Mouse (Mus musculus) layer of hippocampus, postnatal 25 days (tissue): ENCODE data around the gene Sgms2. TPM values are rescaled to one million over a fixed set of nuclear protein-coding genes. Genes with fewer than 3 reads are reported as not detected.
A peak's percentile ranks its signal among the peaks of the same experiment; 100 is the strongest.

Source experiments
- DNase-seq, 2 experiments: peaks; one replicate each; pipeline ENCODE4 v3.0.0; 2022; ENCODE audit warnings: mixed read lengths in 2 of 2, low spot score in 1 of 2; ENCODE audit errors: extremely low spot score in 1 of 2
- total RNA-seq, 2 experiments: library from RNA; stranded (reverse); gene quantifications; 2 replicates each; pipeline ENCODE4 v1.2.3; 2021

The Sgms2 gene
- total RNA-seq, 2 experiments from 2014 or later: 3.4 to 5.8 TPM

GRCm38 (mm10) chr3:131315957-131316510 is 175.2 kb downstream of the Sgms2 start:
- no peak for DNase-seq

- DNase-seq: no peak
Measured at GRCm38 (mm10) chr3:131312340-131312739, 178.9 kb downstream of the Sgms2 start.

GRCm38 (mm10) chr3:131310572-131310971 is 180.6 kb downstream of the Sgms2 start:
- no peak for DNase-seq

- no peak for DNase-seq
Measured at GRCm38 (mm10) chr3:131307811-131308210, 183.4 kb downstream of the Sgms2 start.

GRCm38 (mm10) chr3:131306255-131306654 is 185.0 kb downstream of the Sgms2 start:
- no peak for DNase-seq

GRCm38 (mm10) chr3:131303320-131303714 is 187.9 kb downstream of the Sgms2 start:
- no peak for DNase-seq

GRCm38 (mm10) chr3:131302452-131303319 is 188.5 kb downstream of the Sgms2 start, which contains the start of gene Cyp2u1:
Gene Cyp2u1, minus strand, starts transcription at chr3:131303227.
- DNase-seq: peak; percentile 75 to 83

GRCm38 (mm10) chr3:131299908-131300307 is 191.3 kb downstream of the Sgms2 start:
- no peak for DNase-seq

- DNase-seq: no peak
Measured at GRCm38 (mm10) chr3:131299078-131299477, 192.1 kb downstream of the Sgms2 start.

- DNase-seq: no peak
Measured at GRCm38 (mm10) chr3:131296893-131297292, 194.3 kb downstream of the Sgms2 start.

GRCm38 (mm10) chr3:131295513-131296200 is 195.6 kb downstream of the Sgms2 start:
- no peak for DNase-seq

- DNase-seq: no peak
Measured at GRCm38 (mm10) chr3:131294503-131294902, 196.7 kb downstream of the Sgms2 start.

GRCm38 (mm10) chr3:131292959-131293358 is 198.3 kb downstream of the Sgms2 start:
- no peak for DNase-seq

GRCm38 (mm10) chr3:131292349-131292748 is 198.9 kb downstream of the Sgms2 start:
- DNase-seq: no peak

GRCm38 (mm10) chr3:131291890-131292289 is 199.3 kb downstream of the Sgms2 start:
- no peak for DNase-seq

- DNase-seq: no peak
Measured at GRCm38 (mm10) chr3:131274151-131274550, 217.1 kb downstream of the Sgms2 start.

- DNase-seq: no peak
Measured at GRCm38 (mm10) chr3:131272374-131273100, 218.7 kb downstream of the Sgms2 start.

- DNase-seq: peak; percentile 61 to 68
Measured at GRCm38 (mm10) chr3:131271559-131272373, 219.4 kb downstream of the Sgms2 start, which contains the start of gene Hadh. Gene Hadh, minus strand, starts transcription at chr3:131272101.

- no peak for DNase-seq
Measured at GRCm38 (mm10) chr3:131271157-131271556, 220.1 kb downstream of the Sgms2 start.

- DNase-seq: no peak
Measured at GRCm38 (mm10) chr3:131270381-131270780, 220.8 kb downstream of the Sgms2 start.
